Mouse (Mus musculus) gonadal fat pad, adult 2 months (tissue): ENCODE results near the gene Mtrr. TPM values are rescaled to one million over a fixed set of nuclear protein-coding genes. Genes with fewer than 3 reads are reported as not detected.

ENCODE experiments used
- DNase-seq: peaks from one replicate; pipeline ENCODE4 v3.0.0-alpha.2; 2012; ENCODE audit warnings: low read depth
- polyA plus RNA-seq: library from polyadenylated mRNA; depleted of rRNA; stranded (reverse); fragments of >200 nt; gene quantifications from 2 replicates; pipeline ENCODE4 v1.2.3, GENCODE M21; 2012; rRNA removed

Mtrr gene
- polyA plus RNA-seq = 14.4 and 15.6 TPM in 2 replicates

- peak; percentile 46 for DNase-seq
These were observed at the start of gene Mtrr, which contains the start of gene Fastkd3 for GRCm38 (mm10) chr13:68581747-68582516. Gene Mtrr, minus strand, starts transcription at chr13:68582149. Gene Fastkd3, plus strand, starts transcription at chr13:68582234.

GRCm38 (mm10) chr13:68627041-68627440 lies 45.1 kb upstream of the Mtrr start:
- no peak for DNase-seq

- no peak for DNase-seq
These were observed 40.8 kb upstream of the Mtrr start for GRCm38 (mm10) chr13:68622792-68623191.

DNA sequence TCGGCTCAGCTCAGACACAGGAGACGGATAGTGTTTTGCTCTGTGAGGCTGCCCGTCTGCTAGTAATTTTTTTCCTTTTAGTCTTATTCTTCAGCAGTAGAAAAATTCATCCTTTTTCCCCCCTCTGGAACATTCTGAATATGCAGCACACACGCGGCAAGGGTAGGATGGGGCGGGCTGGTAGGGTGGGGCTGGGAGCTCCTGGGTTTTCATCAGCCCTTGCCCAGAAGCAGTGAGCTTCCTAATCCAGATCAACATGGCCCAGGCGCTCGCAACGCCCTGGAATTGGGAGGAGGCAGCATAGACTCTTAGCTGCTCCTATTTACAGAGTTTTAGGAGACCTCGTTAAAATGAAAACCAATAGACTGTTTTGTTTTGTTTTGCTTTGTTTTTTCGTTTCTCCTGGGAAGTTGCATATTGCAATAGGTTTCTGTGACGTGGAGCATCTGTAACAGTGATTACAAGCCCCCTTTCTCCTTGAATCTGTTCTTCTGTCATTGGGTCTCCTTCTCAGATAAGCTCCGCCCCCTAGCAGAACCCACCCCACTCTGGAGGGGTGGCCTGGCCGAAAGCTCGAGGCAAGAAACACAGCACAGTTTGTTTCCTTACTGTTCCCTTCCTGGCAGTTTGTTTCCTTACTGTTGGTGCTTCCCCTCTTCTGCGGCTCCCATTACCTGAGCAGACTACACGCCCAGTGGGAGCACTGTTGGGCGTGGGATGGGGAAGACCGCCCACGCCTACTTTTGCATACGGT lies 25.9 kb upstream of the Mtrr start:
- DNase-seq = no peak

GRCm38 (mm10) chr13:68605689-68606126 lies 23.8 kb upstream of the Mtrr start:
- DNase-seq = no peak

GRCm38 (mm10) chr13:68603085-68603484 lies 21.1 kb upstream of the Mtrr start:
- no peak for DNase-seq

- no peak for DNase-seq
These were observed 19.2 kb upstream of the Mtrr start for GRCm38 (mm10) chr13:68601184-68601583.

DNA sequence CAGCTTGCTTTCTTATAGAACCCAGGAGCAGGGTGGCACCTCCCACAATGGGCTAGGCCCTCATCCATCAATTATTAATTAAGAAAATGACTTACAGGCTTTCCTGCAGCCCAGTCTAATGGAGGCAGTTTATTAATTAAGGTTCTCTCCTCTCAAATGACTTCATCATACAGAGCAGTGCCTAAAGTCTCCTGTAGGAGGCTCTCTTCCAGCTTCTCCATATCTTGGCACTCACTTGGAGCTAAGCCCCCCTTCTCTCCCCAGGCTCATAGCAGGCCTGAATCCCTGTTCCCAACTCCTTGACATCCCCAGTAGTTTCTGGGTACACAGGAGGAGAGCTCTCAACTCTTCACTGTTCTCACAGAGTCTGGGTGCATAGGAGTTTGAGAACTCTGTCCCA lies 17.0 kb upstream of the Mtrr start:
- no peak for DNase-seq

DNA sequence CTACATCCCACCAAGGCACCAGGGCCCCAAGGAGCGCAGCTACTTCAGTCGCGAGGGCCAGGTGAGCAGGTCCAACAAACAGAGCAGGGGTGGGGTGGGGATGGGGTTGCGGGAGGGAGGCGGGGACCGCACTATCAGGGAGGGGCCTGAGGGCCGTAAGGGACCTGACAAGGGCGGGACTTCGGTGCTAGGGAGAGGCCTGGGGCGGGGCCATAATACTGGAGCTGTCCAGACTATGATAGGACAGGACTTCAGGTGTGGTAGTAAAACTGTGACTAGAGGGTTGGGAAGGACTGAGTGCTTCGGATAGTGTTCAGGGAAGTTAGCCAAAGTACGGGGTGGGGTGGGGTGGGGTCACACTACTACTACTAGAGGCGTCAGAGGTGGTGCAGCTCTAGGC lies 15.7 kb upstream of the Mtrr start:
- DNase-seq = no peak

- DNase-seq = no peak
These were observed 15.2 kb upstream of the Mtrr start, which contains the start of gene 1700001L19Rik for GRCm38 (mm10) chr13:68597199-68597598. Gene 1700001L19Rik, plus strand, starts transcription at chr13:68597421.

- DNase-seq = no peak
These were observed 11.8 kb upstream of the Mtrr start for GRCm38 (mm10) chr13:68593797-68594196.

GRCm38 (mm10) chr13:68588352-68588751 lies 6.4 kb upstream of the Mtrr start:
- DNase-seq = no peak

DNA sequence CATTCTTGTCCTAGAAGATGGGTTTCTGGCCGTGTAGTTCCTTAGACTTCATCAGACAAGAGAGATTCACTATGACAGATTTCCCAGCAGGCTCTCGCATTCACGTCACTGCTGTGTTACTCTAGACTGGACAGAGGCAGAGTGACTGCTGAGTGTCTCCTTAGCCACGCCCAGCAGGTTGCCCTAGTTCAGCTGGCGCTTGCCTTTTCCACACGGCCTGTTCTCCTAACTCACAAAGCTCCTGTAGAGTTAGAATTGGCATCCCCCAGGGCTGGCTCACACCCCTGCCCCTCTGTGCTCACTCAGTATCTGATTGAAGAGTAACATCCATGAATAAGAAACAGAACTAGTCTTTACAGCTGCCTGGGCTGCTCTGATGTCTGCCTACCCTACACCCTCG lies 3.5 kb upstream of the Mtrr start:
- DNase-seq = no peak

GRCm38 (mm10) chr13:68583961-68584360 lies 2.0 kb upstream of the Mtrr start:
- DNase-seq = no peak

DNA sequence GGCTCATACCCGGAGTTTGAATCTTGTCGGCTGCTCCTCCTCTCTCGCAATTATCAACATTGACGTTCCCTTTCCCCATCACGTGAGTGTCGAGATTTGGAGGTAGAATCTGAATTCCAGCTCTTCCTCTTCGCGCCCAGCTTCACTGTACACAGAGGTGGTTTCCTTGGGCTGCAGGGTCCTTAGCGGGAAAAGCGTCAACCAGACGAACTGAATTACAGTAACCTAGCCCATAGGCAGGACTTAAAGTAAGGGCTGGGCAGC lies 500 bp upstream of the Mtrr start:
- DNase-seq = no peak

- DNase-seq = no peak
These were observed 736 bp downstream of the Mtrr start for GRCm38 (mm10) chr13:68581086-68581740.

DNA sequence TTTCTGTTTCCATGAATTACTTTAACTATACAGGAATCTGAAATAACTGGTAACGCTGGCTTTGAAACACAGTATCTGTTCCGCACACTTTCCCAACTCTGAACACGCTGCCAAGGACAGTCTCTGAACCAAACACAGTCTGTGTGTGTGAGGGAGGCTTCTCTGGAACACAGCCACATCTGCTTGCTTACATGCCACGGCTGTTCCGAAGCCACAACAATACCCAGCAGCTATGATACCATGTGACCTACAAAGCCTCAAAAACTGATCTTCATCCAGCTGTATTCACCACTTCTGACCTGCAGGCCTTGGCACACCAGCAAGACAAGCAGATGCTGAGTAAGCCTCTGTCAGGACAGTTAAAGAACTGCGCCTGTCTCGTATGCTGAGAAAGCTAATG lies 4.0 kb downstream of the Mtrr start:
- DNase-seq = peak; percentile 93

DNA sequence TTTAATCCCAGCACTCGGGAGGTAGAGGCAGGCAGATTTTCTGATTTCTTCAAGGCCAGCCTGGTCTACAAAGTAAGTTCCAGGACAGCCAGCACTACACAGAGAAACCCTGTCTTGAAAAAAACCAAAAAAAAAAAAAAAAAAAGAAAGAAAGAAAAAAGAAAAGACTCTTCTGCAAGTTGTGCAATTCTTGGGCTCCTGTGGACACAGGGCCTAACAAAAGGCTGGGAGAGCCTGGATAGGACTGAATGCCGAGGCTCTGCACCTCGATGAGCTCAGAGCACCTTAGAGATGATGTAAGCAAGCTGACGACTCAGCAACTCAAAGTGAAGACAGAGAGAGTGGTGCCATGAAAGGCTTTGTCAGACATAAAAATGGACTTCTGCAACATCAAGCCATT lies 7.6 kb downstream of the Mtrr start:
- no peak for DNase-seq

DNA sequence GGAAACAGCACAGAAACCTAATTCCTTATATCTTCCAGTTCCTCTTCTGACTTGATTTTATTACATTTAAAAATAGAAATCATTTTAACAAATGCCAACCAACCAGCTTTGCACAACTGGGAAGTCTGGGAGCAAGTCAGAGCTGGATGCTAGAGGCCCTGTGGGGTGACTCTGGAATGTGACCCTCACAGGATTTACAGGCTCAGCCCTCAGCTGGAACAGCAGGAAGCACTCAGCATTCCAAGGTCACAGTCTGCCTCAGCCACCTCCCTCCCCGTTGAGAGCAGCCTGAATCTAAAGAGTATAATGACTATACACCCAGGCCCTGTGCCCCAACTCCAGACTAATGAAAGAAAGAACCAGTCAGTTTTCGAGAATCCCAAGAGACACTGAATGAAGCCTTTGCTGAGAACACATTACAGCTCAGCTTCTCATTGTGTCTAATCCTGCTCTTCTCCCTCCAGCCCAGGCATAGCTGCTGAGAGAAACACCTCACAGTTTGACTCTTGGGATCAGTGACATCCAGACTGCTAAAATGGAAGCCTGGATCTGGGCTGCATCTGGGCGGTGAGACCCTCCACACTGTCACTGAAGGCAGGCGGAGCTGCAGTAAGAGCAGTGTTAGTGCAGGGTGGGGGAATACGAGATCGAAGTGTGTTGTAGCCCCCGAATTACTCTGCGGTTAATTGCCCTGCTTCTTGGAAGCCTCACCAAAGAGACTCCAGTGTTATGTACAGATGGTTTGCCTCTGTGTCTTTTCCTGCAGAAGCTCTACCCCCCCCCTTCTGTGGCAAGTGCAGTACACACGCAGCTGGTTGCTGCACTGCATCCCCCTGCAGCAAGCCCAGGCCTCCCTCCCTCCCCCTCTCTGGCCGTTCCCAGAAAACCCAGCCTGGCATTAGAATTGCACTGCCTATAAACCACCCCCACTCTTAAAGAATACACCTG lies 8.7 kb downstream of the Mtrr start:
- DNase-seq = no peak

DNA sequence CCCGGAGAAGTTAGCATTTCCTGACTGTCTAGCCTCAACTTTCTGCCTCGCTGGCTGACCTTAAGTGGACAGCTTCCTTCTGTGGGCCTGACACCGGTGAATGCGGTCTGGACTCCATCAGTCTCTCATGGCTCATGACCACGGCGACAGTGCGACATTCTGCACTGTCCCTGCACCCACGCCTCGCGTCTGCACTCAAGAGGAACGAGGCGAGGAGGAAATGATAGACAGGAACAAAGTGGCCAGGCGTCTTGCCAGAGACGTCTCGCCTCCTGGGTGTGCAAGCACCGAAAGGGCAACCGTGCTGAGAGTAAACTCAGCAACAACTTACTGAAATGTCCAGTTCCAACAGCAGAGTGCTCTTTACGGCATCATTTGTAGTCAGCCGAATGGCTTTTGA lies 9.7 kb downstream of the Mtrr start:
- no peak for DNase-seq

GRCm38 (mm10) chr13:68569589-68570336 lies 12.2 kb downstream of the Mtrr start:
- no peak for DNase-seq
